Mouse (Mus musculus) layer of hippocampus, postnatal 14 days (tissue): ENCODE results near the gene Bcl2l13. TPM values are rescaled to one million over a fixed set of nuclear protein-coding genes. Genes with fewer than 3 reads are reported as not detected.
"Not testable (repeated sequence)": the region's sequence is repeated elsewhere in the genome, so short reads cannot be mapped to it uniquely, and the experiment has no call there.

Experiments
- DNase-seq, 2 experiments: peaks; one replicate each; pipeline ENCODE4 v3.0.0; 2021 to 2022; ENCODE audit warnings: low spot score in 2 of 2, mixed read lengths in 1 of 2
- long read RNA-seq, 2 experiments: library from polyadenylated mRNA; stranded (forward); transcript quantifications; one replicate each; pipeline ENCODE4 v2.0.0; 2021
- total RNA-seq, 2 experiments: library from RNA; stranded (reverse); gene quantifications; 2 replicates each; pipeline ENCODE4 v1.2.3; 2021

Bcl2l13 gene
- total RNA-seq: 10 to 100 TPM; 49.9 to 51.9 TPM
- long read RNA-seq, experiment 1, full-length matches to known transcripts: 28 of 40 reads
- long read RNA-seq, experiment 1, partial matches to known transcripts: 7 of 40 reads
- long read RNA-seq, experiment 1, other reads (novel, unspliced or antisense): 5 of 40 reads
- long read RNA-seq, experiment 2, full-length matches to known transcripts: 26 of 35 reads
- long read RNA-seq, experiment 2, partial matches to known transcripts: 1 of 35 reads
- long read RNA-seq, experiment 2, other reads (novel, unspliced or antisense): 8 of 35 reads

DNA sequence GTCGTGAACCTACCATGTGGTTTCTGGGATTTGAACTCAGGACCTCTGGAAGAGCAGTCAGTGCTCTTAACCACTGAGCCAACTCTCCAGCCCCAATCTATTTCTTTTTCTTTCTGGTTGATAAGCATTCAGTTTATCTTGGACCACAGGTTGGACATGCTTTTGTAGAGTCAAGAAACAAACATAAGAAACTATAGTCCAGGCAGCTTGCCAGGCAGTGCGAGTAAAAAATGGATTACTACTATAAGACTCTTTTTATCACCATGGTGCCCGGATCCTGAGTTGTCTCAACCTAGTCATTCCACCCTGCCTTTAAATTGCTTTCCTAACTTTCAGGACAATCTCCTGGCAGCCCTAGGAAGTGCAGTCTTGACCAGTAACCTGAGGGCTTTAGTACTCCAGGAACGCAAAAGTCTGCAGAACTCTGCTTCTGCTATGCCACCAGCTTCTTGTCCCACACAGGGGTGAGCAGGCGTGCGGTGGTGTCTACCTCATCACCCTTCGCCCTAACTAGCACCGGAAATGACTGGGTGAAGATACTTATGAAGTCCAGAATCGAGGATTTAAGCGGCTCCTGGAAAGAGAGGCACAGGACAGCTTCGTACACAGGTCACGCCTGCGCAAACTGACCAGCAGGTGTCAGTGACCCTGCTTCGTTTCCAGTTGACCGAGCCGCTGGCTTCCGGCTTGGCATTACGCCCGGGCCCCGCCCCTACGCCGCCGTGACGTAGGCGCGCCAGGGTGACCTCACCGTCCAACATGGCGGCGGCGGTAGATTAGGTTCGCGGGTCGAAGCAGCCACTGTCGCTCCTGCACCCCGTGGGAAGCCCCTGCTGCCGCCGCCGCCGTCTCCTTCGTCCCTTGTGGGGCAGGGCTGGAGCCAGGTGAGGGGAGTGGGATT is at the start of gene Bcl2l13:
Gene Bcl2l13, plus strand, starts transcription at position 739 of the 901 bp plus-strand sequence.
- DNase-seq: peak; percentile 94 to 95

DNA sequence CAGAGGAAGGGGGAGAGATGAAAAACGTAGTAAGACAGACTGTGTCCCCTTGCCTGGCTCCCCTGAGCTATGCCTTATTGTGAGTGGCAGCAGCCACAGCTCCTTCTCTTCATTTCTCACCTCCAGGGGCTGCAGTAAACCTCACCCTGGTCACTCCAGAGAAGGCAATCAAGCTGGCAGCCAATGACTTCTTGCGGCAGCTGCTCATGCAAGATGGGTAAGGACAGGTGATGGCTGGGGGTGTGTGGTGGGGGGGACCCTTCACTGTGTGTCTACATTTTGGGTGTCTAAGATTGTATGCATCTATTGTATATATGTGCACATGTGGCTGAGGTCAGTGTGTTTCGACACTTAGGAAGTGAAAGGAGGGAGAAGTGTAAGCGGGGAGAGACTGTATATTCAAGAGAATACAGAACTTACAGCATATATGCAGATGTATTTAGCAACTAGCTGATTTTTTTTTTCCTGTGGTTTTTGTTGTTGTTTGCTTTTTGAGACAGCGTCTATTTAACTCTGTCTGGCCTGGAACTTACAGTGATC is 47.9 kb upstream of the Bcl2l13 start:
- no peak for DNase-seq

DNA sequence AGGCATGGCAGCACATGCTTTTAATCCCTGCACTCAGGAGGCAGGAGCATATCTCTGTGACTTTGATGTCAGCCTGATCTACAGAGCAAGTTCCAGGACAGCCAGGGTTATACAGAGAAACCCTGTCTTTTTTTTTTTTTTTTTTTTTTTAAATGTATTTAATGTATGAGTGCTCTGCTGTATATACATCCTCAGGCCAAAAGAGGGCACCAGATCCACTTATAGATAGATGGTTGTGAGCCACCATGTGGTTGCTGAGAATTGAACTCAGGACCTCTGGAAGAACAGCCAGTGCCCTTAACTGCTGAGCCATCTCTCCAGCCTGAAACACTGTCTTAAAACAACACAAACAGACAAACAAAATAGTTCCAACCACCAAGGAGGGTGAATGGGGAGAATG is 47.1 kb upstream of the Bcl2l13 start:
- DNase-seq: no peak

DNA sequence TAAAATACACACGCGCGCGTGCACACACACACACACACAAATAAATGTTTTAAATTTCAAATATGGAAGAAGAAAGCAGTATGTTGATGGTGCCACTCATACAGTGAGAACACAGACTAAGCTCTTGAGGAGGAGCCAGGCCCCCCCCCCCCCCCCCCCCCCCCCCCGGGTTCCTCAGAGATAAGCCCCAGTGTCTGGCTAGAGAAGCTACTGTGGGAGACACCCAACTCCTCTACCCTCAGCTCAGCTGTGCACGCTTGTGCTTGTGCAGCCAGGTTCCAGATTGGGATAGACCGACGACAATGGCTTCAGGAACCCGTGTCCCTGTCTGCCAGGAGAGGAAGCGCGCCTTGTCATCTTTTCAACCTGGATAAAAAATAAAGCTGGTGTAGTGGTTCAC is 45.9 kb upstream of the Bcl2l13 start:
- DNase-seq: no peak

DNA sequence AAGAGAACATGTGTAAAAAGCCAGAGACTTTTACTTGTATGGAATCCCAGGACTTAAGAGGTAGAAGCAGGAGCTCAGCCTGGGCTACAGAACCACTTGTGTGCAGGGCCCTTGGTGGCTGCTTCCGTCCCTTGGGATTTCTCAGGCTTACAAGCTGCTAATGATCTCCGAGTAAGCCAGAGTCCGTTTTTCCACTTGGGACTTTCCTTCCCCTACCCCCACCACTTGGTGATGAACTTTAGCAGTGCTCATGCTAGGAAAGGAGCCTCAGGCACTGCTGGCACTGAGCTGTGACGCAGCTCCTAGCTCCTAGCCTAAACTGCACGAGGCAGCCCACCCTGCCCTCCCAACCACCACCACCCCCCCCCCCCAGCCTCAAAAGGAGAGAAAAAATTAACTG is 45.3 kb upstream of the Bcl2l13 start:
- DNase-seq: no peak

DNA sequence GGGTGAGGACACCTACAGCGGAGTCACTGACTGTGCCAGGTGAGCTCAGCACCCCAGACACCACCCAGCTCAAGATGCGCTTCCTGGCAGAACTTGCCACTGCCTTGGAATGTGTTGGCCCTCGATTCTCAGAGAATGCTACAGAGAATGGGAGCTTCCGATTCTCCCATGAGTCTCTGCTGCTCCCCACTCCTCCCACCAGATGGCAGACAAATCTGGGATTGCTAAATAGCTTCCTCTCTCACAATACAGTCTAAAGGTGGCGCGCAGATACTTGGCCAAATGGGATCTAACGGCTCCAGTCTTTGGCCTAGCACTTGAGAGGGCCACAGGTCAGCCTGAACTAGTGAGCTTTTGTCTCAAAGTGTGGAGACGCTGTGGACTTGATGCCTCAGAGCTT is 43.1 kb upstream of the Bcl2l13 start:
- DNase-seq: peak in 1 of 2 experiments; percentile 46

DNA sequence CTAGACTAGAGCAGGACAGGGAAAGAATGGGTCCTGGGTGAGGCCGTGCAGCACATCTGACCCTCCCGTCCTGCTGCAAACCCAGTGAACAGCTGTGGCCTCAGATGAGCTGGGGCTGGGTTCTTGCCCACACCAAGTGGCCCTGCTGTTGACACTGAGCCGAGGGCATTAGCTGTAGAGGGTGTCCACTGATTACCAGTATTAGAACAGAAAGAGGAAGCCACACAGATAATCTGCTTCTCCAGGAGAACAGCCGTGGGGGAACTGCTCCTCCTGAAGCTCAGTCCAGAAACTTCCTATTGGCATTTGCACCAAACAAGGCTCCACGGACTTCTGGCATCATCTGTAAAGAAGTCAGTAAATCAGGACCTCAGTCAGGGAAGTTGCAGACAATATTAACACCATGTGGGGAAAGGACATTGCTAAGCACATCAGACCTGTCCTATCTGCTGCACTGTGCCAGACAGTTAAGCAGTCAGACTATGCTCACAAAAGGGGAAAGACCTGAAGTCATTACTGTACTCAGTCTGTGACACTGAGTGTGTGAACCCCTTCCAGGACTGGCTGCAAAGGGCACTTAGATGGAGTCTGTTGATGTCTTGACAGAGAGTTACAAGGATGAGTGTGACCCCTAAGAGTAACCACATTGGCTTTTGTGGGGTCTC is 40.5 kb upstream of the Bcl2l13 start:
- DNase-seq: no peak

DNA sequence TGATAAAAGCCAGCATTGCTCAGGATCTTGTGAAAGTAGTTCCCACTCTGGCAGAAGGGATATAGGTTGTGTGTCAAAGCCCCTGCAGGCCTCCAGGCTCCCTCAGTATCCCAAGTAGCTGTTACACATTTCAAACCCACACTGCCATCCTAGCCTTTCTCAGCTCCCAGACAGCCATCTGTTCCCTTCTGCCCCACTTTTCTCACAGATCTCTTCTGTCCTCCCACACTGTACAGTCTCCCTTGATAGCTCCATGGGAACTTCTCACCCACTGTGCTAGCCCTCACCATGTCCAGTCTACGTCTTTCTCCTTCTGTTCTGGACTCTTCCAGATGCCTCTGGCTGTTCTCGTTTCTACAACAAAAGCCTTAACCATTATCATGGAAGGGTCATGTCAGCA is 39.9 kb upstream of the Bcl2l13 start:
- DNase-seq: no peak

DNA sequence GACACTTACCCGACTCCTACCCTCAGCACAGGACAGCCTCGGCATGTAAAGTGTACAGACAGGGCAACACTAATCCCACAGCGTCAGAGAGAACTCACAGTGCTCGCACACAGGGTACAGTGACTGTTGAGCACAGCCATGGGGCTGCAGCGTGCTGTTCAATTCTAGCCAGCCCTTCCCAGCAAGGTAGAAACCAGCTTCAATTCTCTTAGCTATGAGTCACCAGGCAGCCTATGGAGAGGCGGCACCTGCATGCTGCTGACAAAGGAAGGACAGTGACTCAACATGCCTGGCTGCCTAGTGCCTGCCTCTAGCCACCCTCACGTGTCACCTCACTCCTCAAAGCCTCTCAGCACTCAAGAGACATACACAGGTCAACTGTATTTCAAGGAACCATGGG is 38.0 kb upstream of the Bcl2l13 start:
- DNase-seq: no peak

DNA sequence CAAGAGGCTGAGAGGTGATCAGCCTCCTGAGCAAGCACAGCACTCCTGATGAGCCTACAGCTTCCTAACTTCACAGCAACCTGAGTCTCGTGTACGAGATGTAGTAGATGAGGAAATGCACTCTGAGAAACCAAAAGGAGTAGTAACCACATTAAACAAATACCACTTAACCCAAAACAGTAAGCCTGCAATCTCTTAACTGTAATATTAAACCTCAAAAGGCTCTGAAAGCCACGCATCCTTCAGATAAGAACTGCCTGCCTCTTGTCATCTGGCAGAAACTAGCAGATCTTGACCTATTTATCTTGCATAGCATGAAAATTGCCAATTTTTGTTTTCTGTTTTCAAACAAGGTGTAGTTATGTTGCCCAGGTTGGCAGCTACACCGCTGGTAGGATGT is 37.1 kb upstream of the Bcl2l13 start:
- no peak for DNase-seq

DNA sequence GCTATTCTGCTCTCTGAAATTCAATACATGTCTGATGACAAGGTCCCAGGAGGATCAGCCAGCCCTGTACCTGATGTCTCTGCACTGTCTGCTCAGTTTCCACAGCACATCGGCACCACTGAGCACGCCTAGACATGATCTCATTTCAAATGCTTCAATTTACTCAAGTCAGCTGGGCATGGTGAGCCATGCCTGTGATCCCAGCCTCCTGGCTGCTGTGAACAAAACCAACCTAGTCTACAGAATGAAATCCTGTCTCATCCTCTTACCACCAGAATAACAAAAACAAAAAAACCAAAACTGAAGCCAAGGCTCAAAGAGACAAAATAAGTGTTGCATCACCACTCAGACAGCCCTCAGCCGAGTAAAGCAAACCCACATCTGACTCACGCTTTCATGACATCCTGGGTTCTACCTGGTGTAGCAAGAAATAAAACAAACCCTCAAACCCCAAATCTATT is 36.4 kb upstream of the Bcl2l13 start:
- DNase-seq: no peak

DNA sequence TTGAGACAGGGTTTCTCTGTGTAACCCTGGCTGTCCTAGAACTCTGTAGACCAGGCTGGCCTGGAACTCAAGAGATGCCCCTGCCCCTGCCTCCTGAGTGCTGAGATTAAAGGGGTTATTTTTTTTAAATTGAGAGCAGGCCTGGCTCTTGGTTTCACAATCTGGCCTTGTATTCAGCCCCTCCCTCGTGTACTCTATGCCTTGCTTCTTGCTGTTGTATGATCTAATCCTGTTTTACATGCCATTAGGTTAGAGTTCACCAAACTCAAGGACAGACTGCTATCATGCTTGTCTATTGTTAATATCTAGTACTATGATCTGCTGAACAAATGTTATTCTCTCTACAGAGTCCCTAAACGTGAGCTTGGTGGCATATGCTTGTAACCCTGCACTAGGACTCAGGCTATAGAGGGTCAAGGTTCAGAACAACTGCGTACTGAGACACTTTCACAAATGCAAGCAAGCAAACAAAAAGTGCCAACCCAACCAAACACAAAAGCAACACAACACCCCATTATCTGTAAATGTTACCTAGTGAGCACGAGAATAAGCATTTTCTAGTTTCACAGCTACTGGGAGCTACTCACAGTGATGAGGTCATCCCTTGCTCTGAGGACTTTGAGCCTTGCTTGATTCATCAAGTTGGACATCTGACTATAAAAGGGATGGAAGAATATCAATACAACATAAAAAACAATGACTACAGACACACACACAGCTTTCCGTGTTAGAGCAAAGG is 28.8 kb upstream of the Bcl2l13 start:
- DNase-seq: no peak

DNA sequence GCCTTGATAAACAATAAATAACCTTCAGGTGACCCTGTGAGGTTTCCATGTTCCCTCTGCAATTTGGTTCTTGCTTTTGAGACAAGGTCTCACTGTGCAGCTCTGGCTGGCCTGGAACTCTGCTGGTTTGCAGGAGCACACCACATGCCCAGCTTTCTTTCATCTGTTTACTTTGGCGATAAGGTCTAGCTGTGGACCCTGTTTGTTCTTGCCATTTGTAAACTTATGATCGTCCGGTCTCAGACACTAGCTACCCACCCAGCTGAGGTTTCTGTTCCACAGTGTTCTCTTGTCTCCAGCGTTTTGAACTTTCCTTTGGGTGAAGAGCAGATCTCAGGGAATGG is 28.3 kb upstream of the Bcl2l13 start:
- DNase-seq: no peak

DNA sequence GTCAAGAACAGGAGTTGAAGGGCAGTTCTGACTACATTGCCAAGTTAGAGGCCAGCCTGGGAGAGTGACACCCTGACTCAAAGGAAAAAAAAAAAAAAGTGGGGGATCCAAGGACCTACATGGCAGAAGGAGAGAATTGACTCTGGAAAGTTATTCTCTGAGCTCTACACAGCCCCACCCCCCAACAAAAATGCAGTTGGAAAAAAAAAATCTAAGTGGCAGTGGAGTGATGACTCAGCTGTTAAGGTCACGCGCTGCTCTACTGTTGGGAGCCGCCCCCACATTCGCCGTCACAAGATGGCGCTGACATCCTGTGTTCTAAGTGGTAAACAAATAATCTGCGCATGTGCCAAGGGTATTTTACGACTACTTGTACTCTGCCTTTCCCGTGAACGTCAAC is 24.0 kb upstream of the Bcl2l13 start:
- DNase-seq: not testable (repeated sequence)

DNA sequence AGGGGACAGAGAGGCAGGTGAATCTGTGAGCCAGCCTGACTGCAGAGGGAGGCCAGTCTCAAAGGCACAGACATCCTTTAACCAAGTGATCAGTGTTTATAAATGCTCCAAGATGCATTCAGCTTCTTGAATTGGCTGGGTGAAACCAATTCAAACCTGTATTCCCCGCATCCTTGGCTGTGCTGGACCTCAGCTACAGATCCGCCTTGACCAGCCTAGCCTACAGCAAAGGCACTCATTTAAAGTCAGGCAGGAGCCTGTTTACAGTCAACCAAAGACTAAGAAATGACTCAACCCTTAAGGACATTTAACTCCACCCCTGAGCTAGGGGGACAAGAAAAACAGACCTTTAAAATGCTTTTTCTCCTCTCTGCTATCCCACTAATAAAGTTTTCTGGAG is 16.7 kb upstream of the Bcl2l13 start:
- DNase-seq: no peak

DNA sequence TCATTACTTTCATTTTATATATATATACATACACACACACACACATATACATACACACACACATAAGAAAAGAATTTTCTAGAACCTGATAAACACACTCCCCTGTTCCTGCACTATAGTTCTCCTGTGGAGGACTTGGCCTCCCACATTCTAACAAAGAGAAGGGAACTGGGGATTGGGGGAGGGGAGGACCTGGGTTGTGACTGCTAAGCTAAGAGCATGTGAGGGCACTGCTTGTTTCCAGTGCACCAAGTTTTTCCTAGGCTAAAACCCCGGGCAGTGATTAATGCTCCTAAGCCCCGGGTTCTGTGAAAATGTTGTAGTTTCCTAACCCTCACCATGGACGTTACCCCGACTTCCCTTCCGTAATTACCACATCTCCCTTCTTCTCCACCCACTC is 15.9 kb upstream of the Bcl2l13 start:
- DNase-seq: no peak

DNA sequence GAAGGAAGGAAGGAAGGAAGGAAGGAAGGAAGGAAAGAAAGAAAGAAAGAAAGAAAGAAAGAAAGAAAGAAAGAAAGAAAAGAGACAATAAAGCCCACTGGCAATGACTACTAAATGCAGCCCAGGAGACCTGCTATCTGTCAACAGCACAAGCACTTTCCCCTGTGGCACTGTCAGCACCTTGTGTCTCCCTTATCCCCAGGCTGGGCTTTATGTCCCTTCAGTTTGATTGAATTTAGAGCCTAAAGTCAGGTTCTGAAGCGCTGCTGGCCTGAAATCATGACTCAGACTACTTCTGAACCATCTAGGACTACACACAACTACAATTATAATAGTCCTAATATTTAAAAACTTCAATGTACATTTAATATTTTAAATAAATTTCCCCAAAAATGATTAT is 15.1 kb upstream of the Bcl2l13 start:
- no peak for DNase-seq

DNA sequence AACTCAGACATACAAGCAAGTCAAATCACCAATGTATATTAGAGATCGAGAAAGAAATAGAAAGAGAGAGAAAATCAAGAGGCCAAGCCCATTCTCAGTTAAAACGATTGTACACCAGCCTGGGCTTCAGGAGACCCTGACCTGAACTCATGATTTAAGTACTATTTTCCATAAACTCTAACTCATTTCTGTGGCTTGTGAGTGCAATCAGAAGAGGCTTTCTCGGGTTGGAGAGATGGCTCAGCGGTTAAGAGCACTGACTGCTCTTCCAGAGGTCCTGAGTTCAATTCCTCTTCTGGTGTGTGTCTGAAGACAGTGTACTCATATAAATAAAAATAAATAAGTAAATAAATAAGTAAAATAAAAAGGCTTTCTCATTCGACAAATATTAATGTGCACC is 14.3 kb upstream of the Bcl2l13 start:
- DNase-seq: no peak

DNA sequence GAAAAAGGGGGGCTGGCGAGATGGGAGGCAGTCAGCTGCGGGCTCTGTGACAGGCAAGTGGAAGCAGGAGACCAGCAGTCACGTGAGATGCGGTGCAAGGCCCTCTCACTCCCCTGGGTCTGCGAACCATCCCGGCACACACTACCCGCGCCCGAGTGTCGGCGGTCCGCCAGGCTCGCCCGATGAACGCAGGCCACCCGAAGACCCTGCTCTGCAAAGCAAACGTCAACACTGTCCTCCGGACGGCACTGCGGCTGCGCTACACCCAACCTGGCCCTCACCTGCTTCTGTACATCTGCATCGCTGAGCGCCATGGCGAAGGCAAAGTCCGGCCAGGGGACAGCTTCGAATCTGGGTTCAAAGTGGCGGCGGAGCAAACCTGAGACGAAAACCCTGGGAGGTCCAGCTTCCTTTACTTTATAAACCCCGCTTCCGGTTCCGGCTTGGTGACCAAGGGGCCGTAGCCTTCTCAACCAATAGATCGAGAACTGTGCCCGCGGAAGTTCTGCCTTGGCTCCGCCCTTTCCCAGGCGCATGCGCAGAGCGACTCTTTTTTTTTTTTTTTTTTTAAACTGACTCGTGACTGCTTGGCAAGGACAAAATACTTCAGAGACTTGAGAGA is 13.6 kb upstream of the Bcl2l13 start, which contains the start of gene Atp6v1e1:
Gene Atp6v1e1, minus strand, starts transcription at position 487 of the 622 bp plus-strand sequence.
- peak; percentile 85 to 95 for DNase-seq

DNA sequence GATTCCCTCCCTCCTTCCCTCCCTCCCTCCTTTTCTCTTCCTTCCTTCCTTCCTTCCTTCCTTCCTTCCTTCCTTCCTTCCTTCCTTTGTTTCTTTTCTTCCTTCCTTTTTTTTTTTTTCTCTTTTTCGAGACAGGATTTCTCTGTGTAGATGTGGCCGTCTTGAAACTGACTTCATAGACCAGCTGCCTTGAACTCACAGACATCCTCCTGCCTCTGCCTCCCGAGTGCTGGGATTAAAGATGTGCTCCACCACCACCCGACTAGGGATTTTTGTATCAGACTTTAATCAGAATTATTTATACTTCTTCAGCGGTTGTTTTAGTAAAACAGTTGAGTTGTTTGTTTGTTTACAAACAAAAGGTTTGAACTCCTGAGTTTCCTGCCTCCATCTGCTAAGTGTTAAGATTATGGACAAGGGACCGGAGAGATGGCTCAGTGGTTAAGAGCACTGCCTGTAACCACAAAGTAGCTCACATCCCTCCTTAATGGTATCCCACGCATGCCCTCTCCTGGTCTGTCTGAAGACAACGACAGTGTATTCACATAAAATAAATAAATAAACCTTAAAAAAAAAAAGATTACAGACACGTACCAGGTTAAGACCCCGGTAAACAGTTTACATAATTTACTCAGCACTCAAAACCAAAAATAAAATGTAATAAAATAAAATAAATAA is 12.9 kb upstream of the Bcl2l13 start:
- DNase-seq: no peak
